Mouse (Mus musculus) layer of hippocampus, adult 8-10 months (tissue): Measurements from ENCODE around the gene Ldlrad3. TPM values are rescaled to one million over a fixed set of nuclear protein-coding genes. Genes with fewer than 3 reads are reported as not detected.

Source experiments
- DNase-seq, 2 experiments: peaks; one replicate each; pipeline ENCODE4 v3.0.0; 2022; ENCODE audit warnings: low spot score in 2 of 2
- total RNA-seq, 4 experiments: library from RNA; stranded (reverse); gene quantifications; 2 replicates each; pipeline ENCODE4 v1.2.4; 2022

Ldlrad3 gene
- total RNA-seq, 4 experiments from 2014 or later: 10.0 to 13.2 (median 11.3) TPM

DNA sequence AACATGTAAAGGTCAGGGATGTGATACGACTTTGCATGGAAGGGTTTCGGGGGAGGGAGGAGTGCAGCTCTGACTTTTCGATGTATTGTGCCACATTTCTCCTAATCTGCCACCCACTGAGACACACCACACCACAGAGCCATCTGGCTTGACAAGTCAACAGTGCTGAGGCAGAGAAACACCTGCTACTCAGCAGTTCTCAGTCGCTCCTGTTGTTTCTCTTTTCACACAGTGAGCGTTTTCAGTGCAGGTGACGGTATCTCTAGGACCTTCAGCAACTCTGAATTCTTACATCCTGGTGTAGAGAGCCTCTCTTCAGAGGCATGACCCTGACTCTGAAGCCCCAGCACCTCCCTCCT lies 68.8 kb downstream of the Ldlrad3 start:
- DNase-seq: no peak

DNA sequence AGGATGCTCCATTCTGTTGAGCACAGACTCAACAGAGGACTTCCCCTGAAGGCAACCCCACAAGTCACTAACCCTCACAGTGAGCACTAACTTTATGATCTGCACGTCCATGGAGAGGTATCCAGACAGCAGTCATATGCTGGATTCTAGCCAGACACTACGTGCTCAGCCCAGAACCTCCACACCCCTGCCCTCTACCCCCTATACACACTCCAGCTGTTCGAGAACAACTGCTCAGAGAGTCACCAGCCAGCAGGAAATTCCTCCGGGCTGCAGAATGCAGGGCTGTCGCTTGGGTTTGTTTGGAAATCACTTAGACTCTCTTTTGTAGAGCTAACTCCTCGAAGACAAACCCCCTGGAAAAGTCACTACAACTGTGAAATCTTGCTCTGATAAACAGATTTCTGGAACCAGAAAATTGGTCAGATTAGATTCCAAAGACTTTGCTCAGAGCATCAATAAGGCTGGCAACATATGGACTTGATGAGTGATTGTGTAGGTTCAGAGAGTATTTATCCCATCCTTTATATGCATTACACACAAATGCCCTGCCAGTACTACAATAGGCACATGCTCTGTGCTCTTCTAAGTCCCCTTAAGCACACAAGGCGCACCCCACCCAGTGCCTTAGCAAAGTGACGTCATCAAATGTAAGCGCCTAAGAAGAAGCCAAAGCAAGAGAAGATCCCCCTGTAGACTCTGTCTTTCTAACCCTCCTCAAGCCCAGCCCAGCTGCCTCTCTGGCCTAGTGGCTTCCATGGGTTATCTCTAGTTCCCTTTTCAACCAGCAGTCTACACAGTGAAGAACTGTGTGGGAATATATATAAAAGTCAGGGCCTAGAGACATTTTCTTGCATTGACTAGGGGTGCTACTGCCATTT lies 69.4 kb downstream of the Ldlrad3 start:
- no peak for DNase-seq

GRCm38 (mm10) chr2:102113801-102114200 lies 72.4 kb downstream of the Ldlrad3 start:
- DNase-seq: no peak

- DNase-seq: no peak
Observed at GRCm38 (mm10) chr2:102113323-102113722, 72.9 kb downstream of the Ldlrad3 start.

- peak in 1 of 2 experiments; percentile 38 for DNase-seq
Observed at GRCm38 (mm10) chr2:102111906-102112499, 74.2 kb downstream of the Ldlrad3 start.

GRCm38 (mm10) chr2:102110306-102110705 lies 75.9 kb downstream of the Ldlrad3 start:
- DNase-seq: no peak

- no peak for DNase-seq
Observed at GRCm38 (mm10) chr2:102107280-102107679, 78.9 kb downstream of the Ldlrad3 start.

DNA sequence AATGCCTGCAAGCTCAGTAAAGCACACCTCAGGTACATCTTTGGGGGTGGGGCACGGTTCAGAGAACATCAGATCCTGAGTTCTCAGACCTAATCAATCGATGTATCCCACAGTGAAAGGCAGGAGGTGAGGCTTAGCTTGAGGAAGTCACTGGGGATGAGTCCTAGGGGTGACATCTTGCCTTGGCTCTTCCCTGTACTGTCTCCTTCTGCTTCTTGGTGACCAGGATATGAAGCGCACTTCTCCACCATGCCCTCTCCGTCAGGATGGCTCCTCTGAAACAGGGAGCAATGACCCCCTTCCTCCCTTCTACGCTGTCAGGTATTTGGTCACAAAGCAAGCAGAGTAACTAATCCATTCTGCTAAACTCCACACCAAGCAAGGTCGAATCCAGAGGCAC lies 79.5 kb downstream of the Ldlrad3 start:
- DNase-seq: no peak

- DNase-seq: no peak
Observed at GRCm38 (mm10) chr2:102105454-102105853, 80.7 kb downstream of the Ldlrad3 start.

DNA sequence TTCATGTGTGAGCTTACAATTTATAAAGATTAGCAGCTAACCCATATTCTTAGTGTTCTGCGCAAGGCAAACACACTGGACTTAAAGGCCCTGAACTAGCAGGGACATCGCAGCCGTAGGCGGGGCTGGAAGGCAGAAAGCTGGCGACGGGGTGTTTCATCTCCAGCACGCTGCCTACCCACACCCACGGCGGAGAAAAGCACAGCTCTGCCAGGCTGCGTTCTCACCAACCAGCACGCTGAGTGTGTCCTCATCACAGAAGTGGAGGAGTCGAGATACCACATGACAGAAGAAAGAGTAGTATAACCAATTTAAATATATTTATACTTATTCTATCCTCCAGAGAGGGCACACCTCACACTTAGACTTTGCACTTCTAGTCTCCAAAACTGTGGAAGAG lies 82.2 kb downstream of the Ldlrad3 start:
- DNase-seq: peak in 1 of 2 experiments; percentile 65

DNA sequence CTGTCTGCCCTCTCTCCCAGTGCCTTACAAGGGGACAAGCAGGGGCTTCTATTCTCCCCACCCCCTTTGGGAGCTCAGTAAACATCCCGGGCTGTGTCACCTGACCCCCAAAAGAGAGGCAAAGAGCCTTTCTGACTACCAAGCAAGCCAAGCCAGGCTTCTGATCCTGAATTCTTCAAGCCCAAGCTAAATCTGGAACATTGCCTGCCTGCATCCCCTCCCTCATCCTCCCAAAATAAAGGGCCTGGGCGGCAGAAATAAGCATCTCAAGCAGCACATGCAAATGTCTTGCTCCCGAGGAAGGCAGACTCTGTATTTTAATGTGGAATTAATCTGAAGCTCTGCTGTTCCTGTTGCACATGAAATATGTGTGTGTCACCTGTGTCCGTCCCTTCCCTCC lies 85.7 kb downstream of the Ldlrad3 start:
- no peak for DNase-seq

- DNase-seq: no peak
Observed at GRCm38 (mm10) chr2:102099702-102100450, 86.3 kb downstream of the Ldlrad3 start.

DNA sequence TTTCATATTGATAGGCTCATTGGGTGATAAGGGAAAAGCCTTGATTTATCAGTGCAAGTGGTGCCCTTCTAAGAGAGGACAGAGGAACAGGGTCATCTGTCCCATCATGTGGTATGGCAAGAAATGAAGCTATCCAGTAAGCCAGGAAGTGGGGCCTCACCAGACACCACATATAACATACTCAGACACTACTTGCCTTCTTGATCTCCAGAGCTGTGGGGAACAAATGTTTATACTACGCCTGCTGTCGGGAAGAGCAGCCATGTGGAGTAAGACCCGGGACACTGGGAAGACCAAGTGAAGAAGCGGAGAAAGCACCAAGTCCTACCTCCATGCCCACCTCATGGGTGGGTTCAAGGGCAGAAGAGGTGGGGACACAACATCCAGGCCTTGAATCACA lies 86.9 kb downstream of the Ldlrad3 start:
- DNase-seq: no peak

GRCm38 (mm10) chr2:102094773-102095172 lies 91.4 kb downstream of the Ldlrad3 start:
- DNase-seq: no peak

- no peak for DNase-seq
Observed at GRCm38 (mm10) chr2:102094281-102094680, 91.9 kb downstream of the Ldlrad3 start.

GRCm38 (mm10) chr2:102092579-102092978 lies 93.6 kb downstream of the Ldlrad3 start:
- DNase-seq: no peak

GRCm38 (mm10) chr2:102091516-102092350 lies 94.5 kb downstream of the Ldlrad3 start:
- peak; percentile 68 to 81 for DNase-seq

DNA sequence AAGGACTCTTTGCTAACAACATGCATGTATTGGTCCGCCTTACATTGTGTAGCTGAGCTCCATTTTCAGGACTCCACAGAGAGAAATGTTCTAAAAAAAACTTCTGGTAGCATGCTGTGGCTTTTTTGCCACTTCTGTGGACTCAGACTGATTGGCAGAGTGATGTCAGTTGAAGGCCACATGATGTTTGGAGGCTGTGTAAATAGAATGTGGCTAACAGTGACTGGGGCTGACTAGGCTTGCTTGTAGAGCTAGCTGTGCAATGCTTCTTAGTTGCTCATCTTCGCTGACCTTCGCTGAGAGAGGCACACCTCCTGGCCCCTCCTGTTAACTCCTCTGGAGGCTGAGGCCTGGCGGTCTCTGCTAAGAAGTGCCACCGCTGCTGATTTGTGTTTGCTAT lies 98.4 kb downstream of the Ldlrad3 start:
- DNase-seq: no peak

- no peak for DNase-seq
Observed at GRCm38 (mm10) chr2:102086583-102086982, 99.6 kb downstream of the Ldlrad3 start.

- no peak for DNase-seq
Observed at GRCm38 (mm10) chr2:102082782-102083181, 103.4 kb downstream of the Ldlrad3 start.

DNA sequence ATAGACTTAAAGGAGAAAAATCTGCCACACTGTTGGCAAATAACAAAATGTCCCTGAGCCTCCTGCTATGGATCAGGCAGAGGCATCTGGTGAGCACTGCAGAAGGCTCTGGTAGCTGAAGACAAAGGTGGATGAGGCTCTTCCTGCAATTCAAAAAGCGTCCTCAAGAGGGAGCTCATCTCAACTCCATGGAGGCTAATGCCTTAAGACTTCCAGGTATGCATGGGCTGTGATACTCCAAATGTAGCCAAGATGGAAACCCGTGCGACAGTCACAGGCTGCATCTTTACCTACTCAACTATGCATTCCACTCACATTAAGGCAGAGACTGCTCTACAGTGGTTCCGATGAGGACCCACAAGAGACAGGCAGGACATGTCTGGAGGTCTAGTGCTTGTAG lies 108.6 kb downstream of the Ldlrad3 start:
- peak; percentile 47 to 83 for DNase-seq
